Mouse (Mus musculus) forebrain, embryonic 15.5 days (tissue): ENCODE measurements around the gene Unc13b. TPM values are rescaled to one million over a fixed set of nuclear protein-coding genes. Genes with fewer than 3 reads are reported as not detected.
A peak's percentile ranks its signal among the peaks of the same experiment; 100 is the strongest.

Experiments
- ATAC-seq: fragments of 200-750 bp; cut with Nextera tagmentation; replicated peaks from 2 replicates; pipeline ENCODE4 v1.8.0; 2017; ENCODE audit warnings: mild to moderate bottlenecking, moderate TSS enrichment, moderate library complexity
- H3K27ac ChIP-seq: fragments of 300-500 bp; sonication (generic); replicated peaks from 2 replicates; pipeline ENCODE4 v1.5.1; 2015; ENCODE audit warnings: mild to moderate bottlenecking, inconsistent platforms
- H3K27me3 ChIP-seq: fragments of 300-500 bp; sonication (generic); 2 replicates; pipeline ENCODE4 v1.6.1; 2015; ENCODE audit warnings: inconsistent platforms
- H3K36me3 ChIP-seq: fragments of 300-500 bp; sonication (generic); 2 replicates; pipeline ENCODE4 v1.6.1; 2015; ENCODE audit warnings: mild to moderate bottlenecking, inconsistent platforms
- H3K4me1 ChIP-seq: fragments of 300-500 bp; sonication (generic); 2 replicates; pipeline ENCODE4 v1.6.1; 2015; ENCODE audit warnings: inconsistent platforms
- H3K4me2 ChIP-seq: fragments of 300-500 bp; sonication (generic); replicated peaks from 2 replicates; pipeline ENCODE4 v1.6.1; 2015; ENCODE audit warnings: mild to moderate bottlenecking, inconsistent platforms
- H3K4me3 ChIP-seq: fragments of 300-500 bp; sonication (generic); 2 replicates; pipeline ENCODE4 v1.5.1; 2015; ENCODE audit warnings: mild to moderate bottlenecking, inconsistent platforms
- H3K9ac ChIP-seq: fragments of 300-500 bp; sonication (generic); replicated peaks from 2 replicates; pipeline ENCODE4 v1.6.1; 2015; ENCODE audit warnings: mild to moderate bottlenecking, inconsistent platforms
- H3K9me3 ChIP-seq: fragments of 300-500 bp; sonication (generic); 2 replicates; pipeline ENCODE4 v1.6.1; 2016; ENCODE audit warnings: inconsistent platforms
- WGBS: fragments of 180-500 bp; shearing (Covaris S2); methylation state at CpG from one replicate; pipeline ENCODE4 v1.1.7; 2015; ENCODE audit warnings: mixed read lengths; 5-methylcytosine and 5-hydroxymethylcytosine counted together
- polyA plus RNA-seq: library from polyadenylated mRNA; unstranded; fragments of >200 nt; fragmentation: Nextera tagmentation; extraction: Ambion mirVana; gene quantifications from 2 replicates; pipeline ENCODE4 v1.2.1, GENCODE M21; 2015

The Unc13b gene
- polyA plus RNA-seq, 1 experiment from 2014 or later: 18.7 TPM

GRCm38 (mm10) chr4:43205571-43205970, 146.8 kb downstream of the Unc13b start:
- 26% methylated on average over 4 of the region's 4 CpGs for WGBS
- no peak for ATAC-seq
- H3K4me3 ChIP-seq: no peak overlapping the region
- no peaks in the 10 kb centered on the region for H3K27me3 ChIP-seq
- H3K36me3 ChIP-seq: 0 out of 2 replicates have a peak, but pooled peaks cover 3% of the 10 kb centered on the region
- no peak overlapping the region for H3K9ac ChIP-seq
- no peak overlapping the region for H3K27ac ChIP-seq
- H3K4me2 ChIP-seq: no peak overlapping the region
- no peaks in the 10 kb centered on the region for H3K9me3 ChIP-seq
- peaks cover 22% of the 10 kb centered on the region for H3K4me1 ChIP-seq

- Histone ChIP-seq H3K27me3 (no peaks in the 10 kb centered on the region), H3K9me3 (no peaks in the 10 kb centered on the region), H3K9ac (no peak overlapping the region), H3K27ac (peak overlapping the region; percentile 47; the same call in 1 of the 2 replicates), H3K4me3 (no peak overlapping the region), H3K4me2 (no peak overlapping the region), H3K36me3 (0 out of 2 replicates have a peak, but pooled peaks cover under 1% of the 10 kb centered on the region), H3K4me1 (peaks cover 22% of the 10 kb centered on the region)
- 40% methylated on average over 5 of the region's 5 CpGs for WGBS
- ATAC-seq: no peak
These were observed 148.2 kb downstream of the Unc13b start for GRCm38 (mm10) chr4:43206989-43207388.

GRCm38 (mm10) chr4:43209081-43209579, 150.4 kb downstream of the Unc13b start:
- no peaks in the 10 kb centered on the region for H3K36me3 ChIP-seq
- peak overlapping the region; percentile 88 for H3K27ac ChIP-seq
- WGBS: 5% methylated on average over 8 of the region's 8 CpGs

GRCm38 (mm10) chr4:43209673-43210072, 150.9 kb downstream of the Unc13b start:
- Histone ChIP-seq H3K27me3 (no peaks in the 10 kb centered on the region), H3K9ac (peak overlapping the region; percentile 49), H3K4me1 (peaks cover 22% of the 10 kb centered on the region), H3K9me3 (no peaks in the 10 kb centered on the region), H3K27ac (peak overlapping the region; percentile 88), H3K4me3 (peak overlapping the region; percentile 37), H3K36me3 (no peaks in the 10 kb centered on the region), H3K4me2 (peak overlapping the region; percentile 60)
- peak; percentile 52; the same call in 1 of the 2 replicates for ATAC-seq
- 22% methylated on average over 6 of the region's 6 CpGs for WGBS

More at GRCm38 (mm10) chr4:43209081-43209579, 150.4 kb downstream of the Unc13b start:
- H3K4me3 ChIP-seq: peak overlapping the region; percentile 37
- no peaks in the 10 kb centered on the region for H3K27me3 ChIP-seq
- peak overlapping the region; percentile 60 for H3K4me2 ChIP-seq
- peak; percentile 86 for ATAC-seq
- no peaks in the 10 kb centered on the region for H3K9me3 ChIP-seq
- peak overlapping the region; percentile 49 for H3K9ac ChIP-seq
- H3K4me1 ChIP-seq: peaks cover 22% of the 10 kb centered on the region

- no peaks in the 10 kb centered on the region for H3K27me3 ChIP-seq
- no peaks in the 10 kb centered on the region for H3K9me3 ChIP-seq
- H3K27ac ChIP-seq: no peak overlapping the region
- H3K4me2 ChIP-seq: no peak overlapping the region
- H3K4me1 ChIP-seq: no peaks in the 10 kb centered on the region
- no peaks in the 10 kb centered on the region for H3K36me3 ChIP-seq
- 74% methylated on average over 3 of the region's 3 CpGs for WGBS
- H3K9ac ChIP-seq: no peak overlapping the region
- no peak for ATAC-seq
- H3K4me3 ChIP-seq: no peak overlapping the region
These were observed 157.7 kb downstream of the Unc13b start for GRCm38 (mm10) chr4:43216491-43216890.

GRCm38 (mm10) chr4:43217997-43218396, 159.2 kb downstream of the Unc13b start:
- Histone ChIP-seq H3K36me3 (no peaks in the 10 kb centered on the region), H3K9me3 (no peaks in the 10 kb centered on the region), H3K4me3 (no peak overlapping the region), H3K27ac (no peak overlapping the region), H3K9ac (no peak overlapping the region), H3K4me2 (no peak overlapping the region), H3K27me3 (no peaks in the 10 kb centered on the region), H3K4me1 (no peaks in the 10 kb centered on the region)
- no peak for ATAC-seq
- 98% methylated on average over 1 of the region's 1 CpGs for WGBS

- 87% methylated on average over 3 of the region's 3 CpGs for WGBS
- Histone ChIP-seq H3K27ac (no peak overlapping the region), H3K36me3 (no peaks in the 10 kb centered on the region), H3K4me1 (no peaks in the 10 kb centered on the region), H3K27me3 (no peaks in the 10 kb centered on the region), H3K9ac (no peak overlapping the region), H3K9me3 (no peaks in the 10 kb centered on the region), H3K4me3 (no peak overlapping the region), H3K4me2 (no peak overlapping the region)
- ATAC-seq: no peak
These were observed 173.1 kb downstream of the Unc13b start for GRCm38 (mm10) chr4:43231821-43232220.

GRCm38 (mm10) chr4:43232985-43233384, 174.2 kb downstream of the Unc13b start:
- Histone ChIP-seq H3K9me3 (no peaks in the 10 kb centered on the region), H3K4me1 (no peaks in the 10 kb centered on the region), H3K4me2 (no peak overlapping the region), H3K27me3 (no peaks in the 10 kb centered on the region), H3K4me3 (no peak overlapping the region), H3K36me3 (no peaks in the 10 kb centered on the region), H3K9ac (no peak overlapping the region), H3K27ac (no peak overlapping the region)
- no peak for ATAC-seq
- 100% methylated on average over 1 of the region's 1 CpGs for WGBS

- Histone ChIP-seq H3K4me2 (no peak overlapping the region), H3K36me3 (no peaks in the 10 kb centered on the region), H3K27ac (no peak overlapping the region), H3K4me1 (no peaks in the 10 kb centered on the region), H3K27me3 (no peaks in the 10 kb centered on the region), H3K4me3 (no peak overlapping the region), H3K9ac (no peak overlapping the region), H3K9me3 (no peaks in the 10 kb centered on the region)
- 93% methylated on average over 6 of the region's 6 CpGs for WGBS
- ATAC-seq: no peak
These were observed 174.7 kb downstream of the Unc13b start for GRCm38 (mm10) chr4:43233489-43233888.

GRCm38 (mm10) chr4:43236898-43237297, 178.1 kb downstream of the Unc13b start:
- WGBS: 93% methylated on average over 9 of the region's 9 CpGs
- Histone ChIP-seq H3K36me3 (peaks cover 9% of the 10 kb centered on the region), H3K4me2 (no peak overlapping the region)

GRCm38 (mm10) chr4:43240716-43241115, 182.0 kb downstream of the Unc13b start:
- Histone ChIP-seq H3K9me3 (no peaks in the 10 kb centered on the region), H3K36me3 (peaks cover 18% of the 10 kb centered on the region), H3K4me1 (no peaks in the 10 kb centered on the region), H3K9ac (no peak overlapping the region), H3K27me3 (no peaks in the 10 kb centered on the region), H3K4me3 (no peak overlapping the region), H3K4me2 (no peak overlapping the region), H3K27ac (no peak overlapping the region)
- ATAC-seq: no peak
- WGBS: 55% methylated on average over 1 of the region's 1 CpGs

More at GRCm38 (mm10) chr4:43236898-43237297, 178.1 kb downstream of the Unc13b start:
- Histone ChIP-seq H3K9me3 (no peaks in the 10 kb centered on the region), H3K9ac (no peak overlapping the region), H3K27ac (no peak overlapping the region), H3K4me3 (no peak overlapping the region), H3K27me3 (no peaks in the 10 kb centered on the region), H3K4me1 (no peaks in the 10 kb centered on the region)
- ATAC-seq: no peak

GRCm38 (mm10) chr4:43244022-43244421, 185.3 kb downstream of the Unc13b start:
- H3K27me3 ChIP-seq: no peaks in the 10 kb centered on the region
- no peak overlapping the region for H3K27ac ChIP-seq
- H3K9me3 ChIP-seq: no peaks in the 10 kb centered on the region
- no peak for ATAC-seq
- no peaks in the 10 kb centered on the region for H3K4me1 ChIP-seq
- H3K4me3 ChIP-seq: no peak overlapping the region
- no peak overlapping the region for H3K4me2 ChIP-seq
- peaks cover 16% of the 10 kb centered on the region for H3K36me3 ChIP-seq
- no peak overlapping the region for H3K9ac ChIP-seq
- WGBS: 69% methylated on average over 2 of the region's 2 CpGs

GRCm38 (mm10) chr4:43245776-43246175, 187.0 kb downstream of the Unc13b start:
- Histone ChIP-seq H3K27ac (no peak overlapping the region), H3K9ac (no peak overlapping the region), H3K4me2 (no peak overlapping the region), H3K36me3 (peaks cover 12% of the 10 kb centered on the region; the same call in 1 of the 2 replicates), H3K4me3 (no peak overlapping the region), H3K27me3 (no peaks in the 10 kb centered on the region), H3K9me3 (no peaks in the 10 kb centered on the region), H3K4me1 (no peaks in the 10 kb centered on the region)
- no peak for ATAC-seq
- 98% methylated on average over 4 of the region's 4 CpGs for WGBS
